Mouse (Mus musculus) frontal cortex, postnatal 36 days (tissue): ENCODE results near the gene Spocd1.

Experiments used
- DNase-seq, 2 experiments: peaks; one replicate each; pipeline ENCODE4 v3.0.0; 2022; ENCODE audit warnings: low spot score in 2 of 2

The Spocd1 gene

DNA sequence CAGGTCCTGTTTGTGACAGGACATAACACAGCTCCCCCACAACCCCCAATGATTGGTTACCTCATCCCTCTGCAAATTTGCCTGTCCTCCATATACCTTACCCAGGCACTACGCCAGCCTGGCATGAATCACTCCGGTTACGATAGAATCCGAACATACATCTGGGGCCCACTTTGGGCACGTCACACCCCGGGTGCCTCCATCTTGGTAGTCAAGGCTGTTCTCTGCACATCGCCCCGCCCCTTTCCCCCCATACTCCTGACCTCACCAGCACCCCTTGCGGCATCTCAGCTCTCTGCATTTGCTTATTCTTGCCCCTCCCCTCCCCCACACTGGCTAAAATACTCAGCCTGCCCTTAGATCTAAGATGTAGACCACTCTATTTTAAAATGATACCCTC lies 76.5 kb downstream of the Spocd1 start:
- DNase-seq = no peak

- DNase-seq = no peak
These were observed 77.5 kb downstream of the Spocd1 start for GRCm38 (mm10) chr4:130006533-130006932.
